Mouse (Mus musculus) bone marrow macrophage, adult 2 months (primary cell): ENCODE results near the gene Prdm5.

Experiments
- CTCF ChIP-seq: IDR thresholded peaks from 2 replicates; pipeline ENCODE4 v1.5.1; 2012; ENCODE audit warnings: low read depth, mild to moderate bottlenecking, low read length, moderate library complexity
- POLR2A ChIP-seq: IDR thresholded peaks from 2 replicates; pipeline ENCODE4 v1.6.1; 2012; ENCODE audit warnings: mild to moderate bottlenecking, low read depth, low read length, borderline replicate concordance

- TF ChIP-seq CTCF, result no peak
- TF ChIP-seq POLR2A, result no peak
These were observed 84.0 kb downstream of the Prdm5 start for GRCm38 (mm10) chr6:65862836-65863235.
